Mouse (Mus musculus) MEL-GATA-1-ER (cell line): ENCODE data around the gene Ankzf1.
A peak's percentile ranks its signal among the peaks of the same experiment; 100 is the strongest.
"Not testable (repeated sequence)": the region's sequence is repeated elsewhere in the genome, so short reads cannot be mapped to it uniquely, and the experiment has no call there.

Source experiments
- DNase-seq: peaks from one replicate; pipeline ENCODE4 v3.0.0-alpha.2; 2012; ENCODE audit warnings: low read depth; ENCODE audit errors: extremely low read depth

Gene Ankzf1

DNA sequence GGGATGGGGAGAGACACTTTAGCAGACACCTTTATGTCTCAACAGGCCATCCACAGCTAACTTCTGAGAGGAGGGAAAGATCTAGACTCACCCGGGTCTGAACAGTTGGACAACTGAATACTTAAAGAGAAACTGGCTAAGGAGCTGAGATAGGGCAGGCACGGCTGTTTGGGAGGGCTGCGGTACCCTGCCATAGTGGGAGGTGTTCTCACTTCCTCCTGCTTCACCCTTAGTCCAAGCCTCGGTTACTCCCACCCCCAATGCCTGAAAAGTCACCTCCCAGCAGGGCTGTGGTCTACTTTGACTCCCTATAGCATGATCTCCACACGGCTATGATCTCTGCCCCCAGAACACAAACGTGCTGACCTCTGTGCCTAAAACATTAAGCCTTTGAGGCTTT, 31.6 kb downstream of the Ankzf1 start:
- no peak for DNase-seq

DNA sequence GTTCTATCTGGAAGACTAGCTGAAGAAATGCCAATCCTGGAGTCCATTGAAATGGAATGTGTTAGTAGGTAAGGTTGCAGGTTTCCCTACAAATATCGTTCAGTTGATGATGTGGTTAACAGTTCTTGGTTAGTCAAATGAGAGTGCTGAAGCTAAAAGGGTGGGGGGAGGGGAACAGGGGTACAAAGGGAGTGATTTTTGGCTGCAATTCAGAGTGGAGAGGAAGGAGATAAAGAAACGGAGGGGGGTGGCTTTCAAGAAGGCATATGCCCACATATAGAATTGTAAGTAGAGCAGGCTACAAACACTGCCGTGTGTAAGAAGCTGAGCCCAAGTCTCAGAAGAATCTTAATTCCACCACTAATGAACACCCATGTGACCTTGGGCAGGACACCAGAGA, 33.5 kb downstream of the Ankzf1 start:
- DNase-seq, result no peak

DNA sequence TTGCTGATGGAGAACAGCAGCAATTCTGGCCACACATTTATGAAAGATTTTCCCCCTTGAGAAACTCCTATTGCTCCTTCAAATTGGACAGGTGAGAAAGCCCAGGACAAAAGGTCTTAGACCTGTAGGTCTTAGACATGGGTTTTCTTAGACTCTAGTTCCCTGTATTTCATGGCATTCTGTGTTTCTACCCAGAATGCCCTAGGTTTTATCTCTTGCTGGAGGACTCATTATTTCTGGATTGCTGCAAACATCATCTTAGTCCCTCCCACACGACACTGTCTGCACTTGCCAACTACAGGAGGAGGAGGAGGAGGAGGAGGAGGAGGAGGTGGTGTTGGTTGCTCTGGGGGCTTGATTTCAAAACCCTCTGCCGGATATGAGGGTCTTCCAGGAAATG, 34.2 kb downstream of the Ankzf1 start:
- DNase-seq, result no peak

- no peak for DNase-seq
Observed at GRCm38 (mm10) chr1:75227653-75228052, 35.7 kb downstream of the Ankzf1 start.

DNA sequence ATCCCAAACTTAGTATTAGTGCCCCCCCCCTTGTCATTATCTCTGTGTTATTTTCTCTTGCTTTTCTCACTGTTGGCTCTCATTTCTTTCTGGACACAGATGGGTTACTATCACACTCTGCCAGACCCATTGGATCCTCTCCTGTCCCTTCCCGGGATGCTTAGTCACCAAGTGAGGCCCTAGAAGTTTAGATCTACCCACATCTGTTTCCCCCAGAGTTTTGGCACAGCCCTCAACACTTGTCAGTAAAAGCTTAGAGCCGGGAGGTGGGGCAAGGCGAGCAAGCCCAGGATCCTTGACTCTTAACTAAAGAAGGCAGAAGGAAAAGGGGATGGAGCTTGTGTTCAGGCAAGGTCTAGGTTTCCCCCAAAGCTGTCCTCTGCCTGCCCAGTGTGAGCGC, 37.2 kb downstream of the Ankzf1 start:
- DNase-seq, result peak; percentile 94

- no peak for DNase-seq
Observed at GRCm38 (mm10) chr1:75230335-75230994, 38.5 kb downstream of the Ankzf1 start.

DNA sequence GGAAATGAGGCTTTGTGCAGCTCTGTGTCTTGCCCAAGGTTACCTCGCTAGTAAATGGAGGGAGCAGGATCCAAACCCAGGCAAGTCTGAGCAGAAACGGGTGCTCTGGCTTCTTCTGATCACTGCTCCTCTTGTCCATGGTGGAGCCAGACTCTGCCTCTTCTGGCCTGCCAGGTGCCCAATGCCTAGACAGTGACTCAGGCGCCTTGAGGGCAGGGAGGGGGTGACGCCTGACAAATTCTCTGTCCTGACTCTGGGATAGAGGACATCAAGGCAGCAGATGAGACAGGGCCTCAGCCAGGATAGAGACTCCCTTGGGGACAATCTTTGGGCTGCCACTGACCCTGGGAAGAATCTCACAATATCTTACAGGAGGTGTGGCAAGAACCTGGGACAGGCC, 39.3 kb downstream of the Ankzf1 start:
- DNase-seq, result no peak

DNA sequence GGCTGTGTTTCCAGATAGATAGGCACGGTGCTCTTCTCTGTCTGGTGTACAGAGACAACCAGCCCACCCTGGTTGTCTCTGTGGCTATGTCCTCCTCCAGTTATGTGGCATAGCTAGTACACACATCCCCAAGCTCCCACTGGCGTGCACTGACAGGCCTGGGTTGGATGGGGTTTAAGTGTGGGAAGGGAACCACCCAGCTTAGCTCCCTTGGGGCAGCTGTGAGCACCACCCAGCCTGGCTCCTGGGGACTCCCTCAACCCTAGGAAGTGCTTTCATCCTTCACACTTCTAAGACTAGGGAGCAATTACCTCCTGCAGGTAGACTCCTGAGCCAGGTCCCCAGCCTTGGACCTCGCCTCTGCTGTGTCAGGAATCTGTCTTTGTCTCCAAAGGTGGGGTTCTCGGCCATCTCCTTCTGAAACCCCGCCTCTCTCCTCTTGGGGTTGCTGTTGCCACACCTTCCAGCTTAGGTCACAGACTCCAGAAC, 39.8 kb downstream of the Ankzf1 start, which contains the start of gene A630095N17Rik:
TSS of gene A630095N17Rik (minus strand) at position 439 of the 489 bp plus-strand sequence.
- no peak for DNase-seq

GRCm38 (mm10) chr1:75232489-75232888, 40.5 kb downstream of the Ankzf1 start:
- DNase-seq, result not testable (repeated sequence)

GRCm38 (mm10) chr1:75234606-75235005, 42.7 kb downstream of the Ankzf1 start:
- peak; percentile 81 for DNase-seq

GRCm38 (mm10) chr1:75236117-75237050, 44.4 kb downstream of the Ankzf1 start, which contains the start of gene Dnajb2:
Gene Dnajb2, plus strand, starts transcription at chr1:75236406.
- DNase-seq, result peak; percentile 67

GRCm38 (mm10) chr1:75239591-75239990, 47.6 kb downstream of the Ankzf1 start:
- DNase-seq, result no peak

DNA sequence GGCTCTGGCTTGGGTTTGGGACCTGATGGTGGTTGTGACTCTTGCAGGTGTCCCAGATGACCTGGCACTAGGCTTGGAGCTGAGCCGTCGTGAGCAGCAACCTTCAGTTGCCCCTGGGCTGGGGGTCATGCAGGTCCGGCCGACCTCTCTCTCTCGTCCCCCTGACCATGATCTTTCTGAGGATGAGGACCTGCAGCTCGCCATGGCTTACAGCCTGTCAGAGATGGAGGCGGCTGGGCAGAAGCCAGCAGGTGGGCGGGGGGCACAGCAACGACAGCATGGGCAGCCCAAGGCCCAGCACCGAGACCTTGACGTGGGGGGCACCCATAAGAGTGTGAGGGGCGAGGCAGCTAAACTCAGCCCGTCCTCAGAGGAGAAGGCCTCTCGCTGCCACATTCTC, 51.5 kb downstream of the Ankzf1 start:
- DNase-seq, result no peak

GRCm38 (mm10) chr1:75244175-75244826, 52.4 kb downstream of the Ankzf1 start:
- DNase-seq, result no peak

DNA sequence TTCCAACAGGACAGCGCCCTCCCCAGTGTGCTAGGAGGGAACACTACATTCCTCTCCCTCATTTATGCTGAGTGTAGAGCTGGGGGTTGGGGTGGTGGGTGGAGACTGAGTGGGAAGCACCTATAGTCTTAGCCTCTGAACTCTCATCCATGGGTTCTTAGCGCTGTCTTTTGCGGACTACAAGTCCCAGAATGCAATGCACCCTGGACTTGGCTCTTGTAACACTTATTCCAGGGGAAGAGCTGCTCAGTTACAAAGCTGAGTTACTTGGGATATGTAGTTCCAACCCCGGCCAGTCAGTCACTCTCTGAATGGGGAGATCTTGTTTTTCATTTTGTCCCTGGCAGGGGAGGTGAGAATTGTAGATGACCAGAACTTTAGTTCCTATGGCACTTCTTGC, 52.9 kb downstream of the Ankzf1 start:
- no peak for DNase-seq

GRCm38 (mm10) chr1:75247071-75247930, 55.4 kb downstream of the Ankzf1 start:
- no peak for DNase-seq

DNA sequence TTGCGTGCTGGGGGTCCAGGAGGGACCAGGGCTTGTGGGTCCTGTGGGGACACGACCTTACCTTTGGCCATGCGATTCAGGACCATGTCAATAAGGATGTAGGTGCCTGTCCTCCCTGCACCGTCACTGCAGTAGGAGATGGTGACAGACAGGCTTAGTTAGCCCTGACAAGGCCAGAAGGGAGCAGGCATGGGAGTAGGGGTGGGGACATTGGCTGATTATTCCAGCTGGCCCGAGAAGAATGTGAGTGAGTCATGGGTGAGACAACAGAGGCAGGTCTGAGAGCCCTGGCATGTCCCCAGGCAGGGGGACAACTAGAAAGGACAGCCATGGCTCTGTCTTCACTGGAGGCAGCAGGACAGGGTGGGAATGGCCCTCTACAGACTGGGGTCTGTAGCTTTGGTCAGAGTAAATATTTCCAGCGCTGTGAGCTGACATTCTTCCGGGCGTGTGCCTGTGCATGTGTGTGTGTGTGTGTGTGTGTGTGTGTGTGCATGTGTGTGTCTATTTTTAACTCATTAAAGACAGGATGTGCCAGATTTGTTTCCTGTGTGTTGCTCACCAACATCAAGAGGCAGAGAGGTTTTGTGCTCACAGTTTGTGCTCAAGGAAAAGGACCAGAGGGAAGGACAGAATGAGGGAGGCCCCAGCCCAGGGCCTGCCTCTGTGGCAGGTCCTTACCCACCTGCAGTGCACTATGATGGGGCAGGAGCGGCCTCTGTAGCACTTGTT, 56.3 kb downstream of the Ankzf1 start:
- DNase-seq, result no peak
